Comparison of ENCODE assay signal across 13 mouse cellular contexts in the genomic region with DNA sequence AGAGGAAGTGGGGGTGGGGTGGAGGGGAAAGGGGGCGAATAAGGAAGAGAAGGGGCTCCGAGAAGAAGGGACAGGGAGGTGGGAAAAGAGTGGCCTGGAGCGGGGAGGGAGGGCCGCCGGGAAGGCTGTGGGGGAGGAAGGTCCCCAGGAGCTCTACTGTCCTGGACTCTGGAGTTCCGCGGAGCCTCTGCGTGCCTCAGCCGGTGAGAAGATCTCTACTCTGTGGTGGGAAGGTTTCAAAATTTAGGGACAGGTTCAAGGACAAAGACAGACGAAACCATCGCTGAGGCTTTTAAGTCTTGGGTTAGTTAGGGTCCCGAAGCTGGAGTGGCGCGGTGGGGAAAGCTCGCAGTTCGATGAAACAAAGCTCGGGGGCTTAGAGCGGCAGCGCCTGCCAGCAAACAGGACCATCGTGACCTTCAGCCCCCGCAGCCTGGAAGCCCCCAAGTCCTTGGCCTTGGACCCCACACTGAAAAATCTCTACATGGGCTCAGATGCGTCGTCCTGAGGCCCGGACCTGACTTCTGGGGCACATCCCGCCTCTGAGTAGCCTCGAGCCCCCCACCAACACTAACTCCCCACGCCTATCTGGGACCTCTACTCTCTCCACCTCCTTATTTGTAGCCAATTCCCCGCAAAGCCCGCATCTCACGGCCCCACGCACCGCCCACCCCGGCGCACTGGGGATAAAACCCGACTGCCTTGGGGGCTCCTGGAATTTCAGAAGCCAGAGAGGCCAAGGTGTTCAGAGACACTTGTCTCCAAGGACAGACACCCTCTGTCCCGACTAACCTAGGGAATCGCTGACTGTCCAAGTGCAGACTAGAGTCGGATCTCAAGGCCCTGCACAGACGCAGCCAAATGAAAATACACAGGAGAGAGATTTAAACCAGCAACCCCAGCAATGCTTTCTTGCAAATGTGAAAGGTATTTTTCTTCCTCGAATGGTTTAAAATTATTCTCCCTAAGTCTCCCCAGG. TPM values are rescaled to one million over a fixed set of nuclear protein-coding genes. Genes with fewer than 3 reads are reported as not detected.
DNase-seq lines count a peak whose midpoint lies in the region; ATAC-seq lines count a peak whose summit lies in the region.
"Had no signal": no experiment of that assay in that cellular context is flagged by ENCODE, and none has a peak within 500 bp of the region (broad histone marks: within the 10 kb centered on the region; RNA-seq: fewer than 3 reads in every experiment).

No protein-coding gene starts in this region.

- H3K36me3 ChIP-seq in heart, embryonic 14.5 days (ENCODE audit: control insufficient read depth, insufficient read depth, low read length): no peaks in the 10 kb centered on the region
- no peaks in the 10 kb centered on the region for H3K36me3 ChIP-seq in limb, embryonic 10.5 days

- H3K27me3 ChIP-seq in heart, embryonic 14.5 days (ENCODE audit: control insufficient read depth, insufficient read depth, low read length): peaks cover 96% of the 10 kb centered on the region
- peaks cover 100% of the 10 kb centered on the region for H3K27me3 ChIP-seq in limb, embryonic 10.5 days (ENCODE audit: low read depth, poor library complexity, severe bottlenecking)

- WGBS in heart, embryonic 14.5 days: under 1% methylated on average over 40 of the region's 40 CpGs
- under 1% methylated on average over 39 of the region's 40 CpGs for WGBS in limb, embryonic 10.5 days

- ATAC-seq in heart, embryonic 14.5 days (ENCODE audit: insufficient number of reproducible peaks, insufficient read depth, low FRiP score, low read depth): no peak

- H3K9ac ChIP-seq in heart, embryonic 14.5 days (ENCODE audit: low read length): no peak overlapping the region

- no peak overlapping the region for H3K27ac ChIP-seq in heart, embryonic 14.5 days (replicated peaks in 1 of 2; ENCODE audit: control insufficient read depth in 1 of 2, insufficient read depth in 1 of 2, low read depth in 2 of 2, low read length in 2 of 2)
- H3K27ac ChIP-seq in limb, embryonic 10.5 days: no peak overlapping the region

- H3K9me3 ChIP-seq in heart, embryonic 14.5 days (ENCODE audit: control insufficient read depth, low read length): no peaks in the 10 kb centered on the region
- no peaks in the 10 kb centered on the region for H3K9me3 ChIP-seq in limb, embryonic 10.5 days (replicated peaks)

- DNase-seq in heart, postnatal 10 days: no peak
- peak; percentile 30 for DNase-seq in retina, postnatal 1 day
- DNase-seq in retina, embryonic 14.5 days (ENCODE audit: low spot score): no peak
- DNase-seq in limb, embryonic 10.5 days (ENCODE audit: low spot score): peak; percentile 68
- no peak for DNase-seq in gastrocnemius, adult 18-20 months (ENCODE audit: low spot score)
- DNase-seq in thymus, postnatal 0 days (ENCODE audit: low spot score): no peak
- DNase-seq: adrenal gland, postnatal 14 days; gastrocnemius, postnatal 14 days; kidney, postnatal 25 days; lung, postnatal 36 days; thymus, postnatal 14 days had no signal

- intact Hi-C loops in heart, postnatal 10 days (cut with DNase I): loop anchor here (5.0 kb wide), 1 partner anchor 75 kb away; no protein-coding TSS in a partner anchor

- H3K4me1 ChIP-seq in heart, embryonic 14.5 days (ENCODE audit: control insufficient read depth in 2 of 2, insufficient read depth in 2 of 2, low read length in 2 of 2): no peaks in the 10 kb centered on the region; a peak in 1 of 4 replicates
- peaks cover 26% of the 10 kb centered on the region for H3K4me1 ChIP-seq in limb, embryonic 10.5 days

- H3K4me3 ChIP-seq in heart, embryonic 14.5 days (ENCODE audit: control insufficient read depth in 1 of 2, insufficient read depth in 1 of 2, low read depth in 1 of 2, low read length in 2 of 2): no peak overlapping the region
- peak overlapping the region; percentile 6; the same call in 1 of the 2 replicates for H3K4me3 ChIP-seq in limb, embryonic 10.5 days

- 0 out of 2 replicates have a peak overlapping the region, but pooled peaks have one; percentile 11 for H3K4me2 ChIP-seq in heart, embryonic 14.5 days (ENCODE audit: low read length)

RNA-seq across cellular contexts. Expression of a gene that starts 5.3 kb away (rescaled TPM):
- polyA plus RNA-seq in heart, embryonic 14.5 days (2014; fragmentation: Nextera tagmentation; extraction: Ambion mirVana): not detected in 2 replicates
- not detected for total RNA-seq in heart, postnatal 10 days (2021)
- 0.65 TPM in 1 of 2 replicates, not detected in the other for polyA plus RNA-seq in limb, embryonic 10.5 days (2016; fragmentation: Nextera tagmentation; extraction: Ambion mirVana)
- total RNA-seq in gastrocnemius, adult 18-20 months (2021): not detected
- not detected in 2 replicates for polyA plus RNA-seq in thymus, postnatal 0 days (2015; fragmentation: Nextera tagmentation; extraction: Ambion mirVana)
- total RNA-seq: adrenal gland, postnatal 14 days; gastrocnemius, postnatal 14 days had no signal
- polyA plus RNA-seq: limb, embryonic 14.5 days had no signal

Comparison
In these comparisons a context has a peak if more than half of its experiments do, and no peak if none do; other contexts are left out.
1. DNase-seq: peak in retina, postnatal 1 day (single experiment) and limb, embryonic 10.5 days (single experiment); none in heart, postnatal 10 days (0 of 2), retina, embryonic 14.5 days (single experiment), gastrocnemius, adult 18-20 months (single experiment) and thymus, postnatal 0 days (single experiment).